Mouse (Mus musculus) liver, embryonic 11.5 days (tissue): ENCODE results near the gene Gm9507. TPM values are rescaled to one million over a fixed set of nuclear protein-coding genes. Genes with fewer than 3 reads are reported as not detected.

Experiments used
- ATAC-seq: fragments of 200-750 bp; cut with Nextera tagmentation; replicated peaks from 2 replicates; pipeline ENCODE4 v1.8.0; 2017; ENCODE audit warnings: moderate number of reproducible peaks, mild to moderate bottlenecking, moderate TSS enrichment, moderate library complexity; ENCODE audit not compliant: low FRiP score
- DNase-seq: peaks from one replicate; pipeline ENCODE4 v3.0.0-alpha.2; 2017; ENCODE audit warnings: low spot score
- H3K27ac ChIP-seq: fragments of 300-500 bp; sonication (generic); 2 replicates; pipeline ENCODE4 v1.5.1; 2014; ENCODE audit warnings: mild to moderate bottlenecking, low read depth, low read length, control low read depth
- H3K27me3 ChIP-seq: fragments of 300-500 bp; sonication (generic); replicated peaks from 2 replicates; pipeline ENCODE4 v1.6.1; 2014; ENCODE audit warnings: low read length, mixed read lengths; ENCODE audit not compliant: control insufficient read depth, insufficient read depth
- H3K36me3 ChIP-seq: fragments of 300-500 bp; sonication (generic); 2 replicates; pipeline ENCODE4 v1.6.1; 2014; ENCODE audit warnings: mild to moderate bottlenecking, low read length, moderate library complexity, mixed read lengths; ENCODE audit not compliant: control insufficient read depth, insufficient read depth
- H3K4me1 ChIP-seq: fragments of 300-500 bp; sonication (generic); replicated peaks from 2 replicates; pipeline ENCODE4 v1.6.1; 2014; ENCODE audit warnings: low read length, mixed read lengths; ENCODE audit not compliant: control insufficient read depth, insufficient read depth
- H3K4me2 ChIP-seq: fragments of 300-500 bp; sonication (generic); 2 replicates; pipeline ENCODE4 v1.6.1; 2014; ENCODE audit warnings: mild to moderate bottlenecking, control low read depth, moderate library complexity
- H3K4me3 ChIP-seq: fragments of 300-500 bp; sonication (generic); 2 replicates; pipeline ENCODE4 v1.5.1; 2014; ENCODE audit warnings: low read depth, low read length, control low read depth
- H3K9ac ChIP-seq: fragments of 300-500 bp; sonication (generic); 2 replicates; pipeline ENCODE4 v1.6.1; 2014; ENCODE audit warnings: low read depth, low read length, control low read depth
- H3K9me3 ChIP-seq: fragments of 300-500 bp; sonication (generic); 2 replicates; pipeline ENCODE4 v1.6.1; 2016; ENCODE audit warnings: low read length, inconsistent platforms, mixed read lengths; ENCODE audit not compliant: control insufficient read depth
- WGBS: fragments of 180-500 bp; shearing (Covaris S2); extraction: QIAGEN DNeasy Blood & Tissue Kit; methylation state at CpG from one replicate; pipeline ENCODE4 v1.1.7; 2014; 5-methylcytosine and 5-hydroxymethylcytosine counted together
- polyA plus RNA-seq: library from polyadenylated mRNA; unstranded; fragments of >200 nt; fragmentation: Nextera tagmentation; extraction: Ambion mirVana; gene quantifications from 2 replicates; pipeline ENCODE4 v1.2.1, GENCODE M21; 2014

Gene Gm9507
- polyA plus RNA-seq: not detected in 2 replicates

- Histone ChIP-seq H3K36me3 (no peaks in the 10 kb centered on the region), H3K4me3 (no peak within 1 kb of the TSS), H3K27me3 (no peaks in the 10 kb centered on the region), H3K27ac (no peak within 1 kb of the TSS), H3K4me2 (no peak within 1 kb of the TSS), H3K9me3 (no peaks in the 10 kb centered on the region), H3K9ac (no peak within 1 kb of the TSS), H3K4me1 (no peaks in the 10 kb centered on the region)
- ATAC-seq (no peak), DNase-seq (no peak)
- 70% methylated on average over 5 of the region's 5 CpGs for WGBS
These were observed at the start of gene Gm9507 for GRCm38 (mm10) chr10:77811743-77812142. Gm9507 (minus strand) TSS chr10:77811843.

GRCm38 (mm10) chr10:77852559-77852958 lies 40.9 kb upstream of the Gm9507 start, which contains the start of gene Gm10318:
Gm10318 (plus strand) TSS chr10:77852859.
- Histone ChIP-seq H3K36me3 (no peaks in the 10 kb centered on the region), H3K27me3 (no peaks in the 10 kb centered on the region), H3K9ac (no peak within 1 kb of the TSS), H3K4me3 (no peak within 1 kb of the TSS), H3K27ac (no peak within 1 kb of the TSS), H3K9me3 (no peaks in the 10 kb centered on the region), H3K4me1 (no peaks in the 10 kb centered on the region), H3K4me2 (no peak within 1 kb of the TSS)
- WGBS: 67% methylated on average over 9 of the region's 9 CpGs
- no peak for ATAC-seq
- no peak for DNase-seq

- Histone ChIP-seq H3K4me3 (no peak overlapping the region), H3K27ac (no peak overlapping the region), H3K27me3 (no peaks in the 10 kb centered on the region), H3K9me3 (no peaks in the 10 kb centered on the region), H3K9ac (no peak overlapping the region), H3K4me1 (no peaks in the 10 kb centered on the region), H3K36me3 (no peaks in the 10 kb centered on the region), H3K4me2 (no peak overlapping the region)
- WGBS: 68% methylated on average over 2 of the region's 2 CpGs
- no peak for DNase-seq
- no peak for ATAC-seq
These were observed 35.9 kb upstream of the Gm9507 start for GRCm38 (mm10) chr10:77847538-77847937.

GRCm38 (mm10) chr10:77846961-77847360 lies 35.3 kb upstream of the Gm9507 start:
- Histone ChIP-seq H3K27me3 (no peaks in the 10 kb centered on the region), H3K27ac (no peak overlapping the region), H3K4me2 (no peak overlapping the region), H3K4me3 (no peak overlapping the region), H3K9me3 (no peaks in the 10 kb centered on the region), H3K9ac (no peak overlapping the region), H3K36me3 (no peaks in the 10 kb centered on the region), H3K4me1 (no peaks in the 10 kb centered on the region)
- no peak for ATAC-seq
- DNase-seq: no peak
- 26% methylated on average over 2 of the region's 2 CpGs for WGBS

- Histone ChIP-seq H3K9me3 (no peaks in the 10 kb centered on the region), H3K27ac (no peak within 1 kb of the TSS), H3K27me3 (no peaks in the 10 kb centered on the region), H3K4me1 (no peaks in the 10 kb centered on the region), H3K9ac (no peak within 1 kb of the TSS), H3K4me2 (no peak within 1 kb of the TSS), H3K4me3 (no peak within 1 kb of the TSS), H3K36me3 (no peaks in the 10 kb centered on the region)
- no peak for DNase-seq
- 50% methylated on average over 3 of the region's 3 CpGs for WGBS
- ATAC-seq: no peak
These were observed 34.9 kb upstream of the Gm9507 start, which contains the start of gene Gm36176 for GRCm38 (mm10) chr10:77846503-77846902. Gm36176 (plus strand) TSS chr10:77846803.

- 68% methylated on average over 6 of the region's 6 CpGs for WGBS
- Histone ChIP-seq H3K4me2 (no peak overlapping the region), H3K4me3 (no peak overlapping the region), H3K27me3 (no peaks in the 10 kb centered on the region), H3K27ac (no peak overlapping the region), H3K36me3 (no peaks in the 10 kb centered on the region), H3K4me1 (no peaks in the 10 kb centered on the region), H3K9ac (no peak overlapping the region), H3K9me3 (no peaks in the 10 kb centered on the region)
- ATAC-seq: no peak
- no peak for DNase-seq
These were observed 27.4 kb upstream of the Gm9507 start for GRCm38 (mm10) chr10:77839006-77839405.

- no peak within 1 kb of the TSS for H3K9ac ChIP-seq
- DNase-seq (no peak), ATAC-seq (no peak)
- no peaks in the 10 kb centered on the region for H3K36me3 ChIP-seq
- H3K9me3 ChIP-seq: no peaks in the 10 kb centered on the region
- no peak within 1 kb of the TSS for H3K4me3 ChIP-seq
- no peak within 1 kb of the TSS for H3K27ac ChIP-seq
- 65% methylated on average over 9 of the region's 9 CpGs for WGBS
- no peak within 1 kb of the TSS for H3K4me2 ChIP-seq
- H3K4me1 ChIP-seq: no peaks in the 10 kb centered on the region
- no peaks in the 10 kb centered on the region for H3K27me3 ChIP-seq
These were observed 24.0 kb upstream of the Gm9507 start, which contains the start of gene Krtap10-10 for GRCm38 (mm10) chr10:77835647-77836046. Krtap10-10 (plus strand) TSS chr10:77835947.

- Histone ChIP-seq H3K4me2 (no peak within 1 kb of the TSS), H3K27me3 (no peaks in the 10 kb centered on the region), H3K9ac (no peak within 1 kb of the TSS), H3K9me3 (no peaks in the 10 kb centered on the region), H3K4me3 (no peak within 1 kb of the TSS), H3K4me1 (no peaks in the 10 kb centered on the region), H3K27ac (no peak within 1 kb of the TSS), H3K36me3 (no peaks in the 10 kb centered on the region)
- 63% methylated on average over 6 of the region's 6 CpGs for WGBS
- ATAC-seq (no peak), DNase-seq (no peak)
These were observed 15.3 kb upstream of the Gm9507 start, which contains the start of gene Krtap10-4 for GRCm38 (mm10) chr10:77826951-77827350. Krtap10-4 (minus strand) TSS chr10:77827095.

- no peak for ATAC-seq
- Histone ChIP-seq H3K4me1 (no peaks in the 10 kb centered on the region), H3K9me3 (no peaks in the 10 kb centered on the region), H3K27me3 (no peaks in the 10 kb centered on the region), H3K36me3 (no peaks in the 10 kb centered on the region), H3K27ac (no peak overlapping the region), H3K4me2 (no peak overlapping the region), H3K9ac (no peak overlapping the region), H3K4me3 (no peak overlapping the region)
- no peak for DNase-seq
- WGBS: 53% methylated on average over 4 of the region's 4 CpGs
These were observed 7.6 kb upstream of the Gm9507 start for GRCm38 (mm10) chr10:77819203-77819602.
